Mouse (Mus musculus) stomach, postnatal 0 days (tissue): ENCODE data around the gene Erbin.

Experiments
- CTCF ChIP-seq: IDR thresholded peaks from 2 replicates; pipeline ENCODE4 v1.5.1; 2016; ENCODE audit warnings: antibody characterized with exemption, low read depth, mild to moderate bottlenecking, moderate library complexity
- EP300 ChIP-seq: optimal IDR thresholded peaks from 2 replicates; pipeline ENCODE3; 2016; ENCODE audit warnings: antibody characterized with exemption

GRCm38 (mm10) chr13:103966696-103967215, 46.4 kb upstream of the Erbin start:
- TF ChIP-seq CTCF (no peak), EP300 (no peak)
